Mouse (Mus musculus) kidney, adult 8-10 months (tissue): ENCODE data around the gene Ifrd2.

ENCODE experiments used
- DNase-seq, 2 experiments: peaks; one replicate each; pipeline ENCODE4 v3.0.0; 2022

Gene Ifrd2

DNA sequence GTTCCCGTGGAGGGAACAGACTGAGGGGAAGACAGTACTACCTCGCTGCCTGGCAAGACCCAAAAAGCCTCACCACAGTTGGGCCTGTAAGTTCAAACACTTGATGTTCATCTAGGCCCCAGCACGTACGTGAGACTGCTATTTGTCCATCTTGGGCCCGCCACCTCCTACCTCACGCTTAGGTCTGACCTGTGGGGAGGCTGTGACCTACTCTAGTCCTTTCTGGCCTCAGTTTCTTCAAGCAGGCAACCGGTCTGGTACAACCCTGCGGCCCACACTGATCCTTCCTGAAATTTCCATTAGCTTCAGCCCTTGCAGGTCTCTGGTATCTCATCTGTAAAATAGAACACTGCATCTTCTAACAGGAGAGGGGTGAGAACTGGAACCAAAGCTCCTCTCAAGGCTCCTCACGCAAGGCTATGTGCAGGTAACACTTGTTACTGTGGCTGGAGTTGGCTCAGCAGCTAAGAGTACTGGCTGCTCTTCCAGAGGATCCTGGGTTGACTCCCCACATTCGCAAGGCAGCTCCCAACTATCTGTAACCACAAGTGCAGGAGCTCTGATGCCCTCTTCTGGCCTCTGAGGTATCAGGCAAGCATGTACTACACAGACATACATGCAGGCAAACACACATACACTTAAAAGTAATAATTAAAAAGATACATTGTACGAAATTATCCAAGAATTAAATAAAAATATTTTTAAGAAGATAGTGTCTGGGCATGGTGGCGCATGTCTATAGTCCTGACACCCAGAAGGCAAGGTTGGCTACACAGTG is 38.1 kb downstream of the Ifrd2 start:
- no peak for DNase-seq

- no peak for DNase-seq
Observed at GRCm38 (mm10) chr9:107626158-107626843, 38.9 kb downstream of the Ifrd2 start.

GRCm38 (mm10) chr9:107626844-107627277 is 39.4 kb downstream of the Ifrd2 start:
- DNase-seq = peak; percentile 70 to 82

DNA sequence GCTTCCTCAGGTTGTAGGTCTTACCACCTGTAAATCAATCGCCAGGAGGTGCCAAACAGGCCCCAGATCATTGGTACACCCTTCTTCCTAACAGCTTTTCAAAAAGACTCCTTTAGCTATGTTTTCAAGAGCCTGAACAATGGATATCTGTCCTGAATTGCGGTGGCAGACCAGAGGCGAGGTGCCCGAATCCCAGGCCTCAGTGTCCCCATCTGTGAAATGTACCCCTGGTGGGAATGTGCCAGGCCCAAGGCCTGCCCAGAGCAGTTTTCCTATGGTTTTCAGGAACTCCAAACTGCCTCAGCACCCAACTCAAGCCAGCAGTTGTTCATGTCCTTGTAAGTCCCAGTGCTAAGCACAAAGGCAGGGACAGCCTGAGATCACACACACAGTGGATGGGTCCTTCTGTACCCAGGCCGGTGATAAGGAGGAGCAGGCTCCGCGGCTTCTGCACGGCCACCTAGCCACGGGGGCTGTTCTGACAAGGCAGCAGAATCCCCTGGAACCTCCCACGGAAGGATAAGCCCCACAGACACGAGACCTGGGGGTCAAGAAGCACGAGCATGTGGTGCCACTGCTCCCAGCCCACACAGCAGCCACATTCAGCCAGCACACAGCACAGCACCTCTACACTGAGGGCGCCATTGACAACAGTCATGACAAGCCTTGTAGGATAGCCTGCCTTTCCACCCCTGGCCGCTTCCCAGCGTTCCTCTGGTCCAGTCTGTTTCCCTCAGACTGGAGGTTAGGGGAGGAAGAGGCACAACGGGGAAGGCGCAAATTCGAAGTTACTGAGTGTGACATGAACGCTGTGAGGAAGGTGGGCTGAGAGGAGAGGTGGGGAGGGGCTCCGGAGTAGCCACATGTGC is 40.2 kb downstream of the Ifrd2 start:
- DNase-seq = no peak

GRCm38 (mm10) chr9:107628721-107629410 is 41.4 kb downstream of the Ifrd2 start:
- DNase-seq = peak; percentile 63 to 69

GRCm38 (mm10) chr9:107629411-107629730 is 41.9 kb downstream of the Ifrd2 start:
- no peak for DNase-seq

DNA sequence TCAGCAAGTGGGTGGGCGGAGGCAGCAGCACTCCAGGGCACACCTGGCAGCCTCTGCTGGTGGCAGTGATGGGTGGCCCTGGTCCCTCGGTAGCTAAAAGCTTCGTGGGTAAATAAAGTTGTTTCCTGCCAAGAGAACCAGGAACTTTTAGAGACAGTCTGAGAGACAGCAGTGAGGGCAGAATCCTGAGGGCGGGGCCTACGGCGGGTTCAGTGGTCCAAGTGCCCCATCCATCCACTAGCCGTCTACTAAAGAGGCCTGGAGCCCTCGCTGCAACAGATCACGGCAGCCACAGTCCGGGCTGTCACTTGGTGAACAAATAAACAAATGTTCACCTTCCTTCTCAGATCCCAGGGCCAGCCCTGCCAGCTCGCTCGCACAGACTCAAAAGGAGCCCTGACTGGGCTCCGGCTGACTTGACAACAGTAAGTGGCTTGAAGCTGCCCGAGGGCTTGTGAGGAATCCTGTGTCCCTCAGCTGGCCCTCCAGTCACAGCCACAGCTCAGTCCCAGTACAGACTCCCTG is 42.5 kb downstream of the Ifrd2 start:
- DNase-seq = no peak

GRCm38 (mm10) chr9:107630576-107630975 is 43.1 kb downstream of the Ifrd2 start:
- no peak for DNase-seq

DNA sequence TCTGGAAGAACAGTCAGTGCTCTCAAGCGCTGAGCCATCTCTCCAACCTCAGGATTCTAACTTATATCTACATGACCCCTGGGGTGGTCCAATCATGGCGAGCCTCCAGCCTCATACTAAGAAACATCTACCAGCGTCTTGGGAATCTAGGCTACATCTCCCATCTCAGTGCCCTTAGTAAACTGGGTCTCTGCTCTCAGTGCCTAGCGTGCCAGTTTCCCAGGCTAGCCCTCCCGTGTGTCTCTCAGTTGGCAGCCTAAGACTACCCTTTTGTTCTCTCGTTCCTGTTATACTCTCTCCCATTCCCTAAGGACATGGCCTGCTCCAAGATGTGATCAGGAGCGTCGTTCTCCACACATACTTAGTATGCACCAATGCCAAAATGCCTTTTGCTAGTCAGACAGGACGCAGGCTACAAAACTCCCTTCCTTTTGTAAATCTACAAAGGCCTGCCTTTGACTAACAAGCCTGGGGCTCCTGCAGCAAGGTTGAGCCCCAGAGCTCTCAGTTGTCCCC is 43.9 kb downstream of the Ifrd2 start:
- no peak for DNase-seq

DNA sequence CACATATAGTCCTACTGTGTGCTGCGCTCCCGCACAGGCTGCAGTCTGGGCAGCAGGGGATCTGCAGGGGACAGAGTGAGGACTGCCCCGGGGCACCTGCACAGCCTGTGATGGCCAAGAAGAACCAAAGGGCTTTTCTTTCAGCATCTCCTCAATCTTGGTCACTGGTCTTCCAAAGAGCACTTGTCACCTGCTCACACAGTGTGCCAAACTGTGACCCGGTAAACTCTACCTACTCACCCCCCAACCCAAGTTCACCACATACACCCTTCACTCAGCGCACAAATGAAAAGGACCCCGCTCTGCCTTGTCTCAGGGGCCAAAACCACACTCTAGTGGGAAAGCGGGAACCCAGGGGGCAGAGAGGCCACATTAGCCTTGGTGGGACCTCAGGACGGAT is 44.4 kb downstream of the Ifrd2 start:
- DNase-seq = no peak

DNA sequence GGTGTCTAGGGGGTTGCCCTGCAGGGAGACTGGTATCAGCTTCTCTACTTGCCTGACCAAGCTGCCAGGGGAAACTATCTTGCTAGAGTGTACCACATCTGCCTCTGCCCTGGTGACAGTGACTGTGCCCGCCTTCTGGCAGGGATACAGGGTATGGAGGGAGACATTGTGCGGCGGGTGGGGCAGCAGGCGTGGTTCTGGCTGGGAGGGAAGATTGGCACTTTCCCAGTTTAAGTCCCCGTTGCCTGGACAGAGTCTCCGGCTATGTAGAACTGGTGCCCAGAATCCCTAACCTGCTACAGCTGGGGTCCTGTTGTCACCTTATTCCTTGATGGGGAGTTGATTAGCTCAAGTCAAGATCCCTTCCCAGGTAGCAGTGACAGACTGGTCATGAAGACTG is 45.0 kb downstream of the Ifrd2 start:
- DNase-seq = no peak

DNA sequence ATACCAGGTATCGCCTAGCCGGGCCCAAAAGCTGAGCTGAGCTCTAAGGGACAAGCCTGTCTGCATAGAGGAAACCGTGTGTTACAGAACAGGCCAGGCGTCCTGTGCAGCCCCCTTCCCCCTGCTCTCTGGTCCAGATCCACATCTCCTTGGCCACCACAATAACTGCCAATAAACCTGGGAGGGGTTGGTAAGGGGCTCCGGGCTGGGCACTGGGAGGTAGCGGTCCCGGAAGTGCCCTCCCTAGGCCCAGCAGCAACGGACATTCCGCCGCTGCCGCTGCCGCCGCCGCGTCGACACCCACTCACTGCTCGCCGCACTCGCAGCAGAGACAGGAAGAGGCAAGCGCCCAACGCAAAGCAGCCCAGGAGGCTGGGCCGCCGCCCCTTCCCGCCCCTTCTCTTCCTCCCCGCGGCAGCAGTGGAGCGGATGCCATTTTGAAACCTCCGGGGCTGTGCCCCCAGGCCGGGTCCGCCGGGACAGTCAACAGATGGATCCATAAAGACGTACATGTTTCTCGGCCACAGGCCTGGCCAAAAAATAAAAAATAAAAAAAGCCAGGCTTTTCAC is 45.7 kb downstream of the Ifrd2 start:
- DNase-seq = peak in 1 of 2 experiments; percentile 78

DNA sequence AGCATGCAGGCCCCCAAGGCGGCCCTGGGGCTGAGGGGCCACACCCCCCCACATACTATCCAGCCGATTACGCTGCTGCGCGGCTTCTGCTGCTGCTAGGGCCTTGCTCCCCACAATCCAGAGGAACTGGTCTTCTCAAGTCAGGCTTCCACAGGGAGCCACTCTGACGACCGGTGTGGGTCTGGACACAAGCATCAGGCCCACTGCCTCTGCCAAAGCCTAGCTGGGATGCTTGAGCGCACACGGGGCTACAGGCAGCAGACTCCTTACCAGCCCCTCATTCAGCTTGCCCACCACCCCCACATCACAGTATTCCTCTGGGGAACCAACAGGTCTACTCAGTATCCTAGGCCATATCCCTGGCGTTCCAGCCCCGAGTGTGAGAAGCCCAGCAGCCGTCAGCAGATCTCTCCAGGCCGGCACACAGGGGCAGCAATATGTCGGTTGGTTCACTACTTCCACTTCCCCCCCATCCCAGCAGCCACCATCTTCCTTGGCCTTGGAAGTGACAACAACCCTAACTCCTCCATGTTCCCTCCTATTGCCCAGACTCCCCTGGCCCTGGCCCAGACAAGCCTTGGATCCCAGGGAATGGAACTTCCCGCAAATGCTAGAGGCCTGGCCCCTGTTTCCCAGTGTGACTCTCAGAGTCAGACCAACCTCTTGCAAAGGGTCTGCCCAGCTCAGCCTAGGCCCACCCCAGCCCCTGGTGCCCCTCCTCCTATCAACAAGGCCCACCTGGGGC is 46.4 kb downstream of the Ifrd2 start:
- DNase-seq = no peak

DNA sequence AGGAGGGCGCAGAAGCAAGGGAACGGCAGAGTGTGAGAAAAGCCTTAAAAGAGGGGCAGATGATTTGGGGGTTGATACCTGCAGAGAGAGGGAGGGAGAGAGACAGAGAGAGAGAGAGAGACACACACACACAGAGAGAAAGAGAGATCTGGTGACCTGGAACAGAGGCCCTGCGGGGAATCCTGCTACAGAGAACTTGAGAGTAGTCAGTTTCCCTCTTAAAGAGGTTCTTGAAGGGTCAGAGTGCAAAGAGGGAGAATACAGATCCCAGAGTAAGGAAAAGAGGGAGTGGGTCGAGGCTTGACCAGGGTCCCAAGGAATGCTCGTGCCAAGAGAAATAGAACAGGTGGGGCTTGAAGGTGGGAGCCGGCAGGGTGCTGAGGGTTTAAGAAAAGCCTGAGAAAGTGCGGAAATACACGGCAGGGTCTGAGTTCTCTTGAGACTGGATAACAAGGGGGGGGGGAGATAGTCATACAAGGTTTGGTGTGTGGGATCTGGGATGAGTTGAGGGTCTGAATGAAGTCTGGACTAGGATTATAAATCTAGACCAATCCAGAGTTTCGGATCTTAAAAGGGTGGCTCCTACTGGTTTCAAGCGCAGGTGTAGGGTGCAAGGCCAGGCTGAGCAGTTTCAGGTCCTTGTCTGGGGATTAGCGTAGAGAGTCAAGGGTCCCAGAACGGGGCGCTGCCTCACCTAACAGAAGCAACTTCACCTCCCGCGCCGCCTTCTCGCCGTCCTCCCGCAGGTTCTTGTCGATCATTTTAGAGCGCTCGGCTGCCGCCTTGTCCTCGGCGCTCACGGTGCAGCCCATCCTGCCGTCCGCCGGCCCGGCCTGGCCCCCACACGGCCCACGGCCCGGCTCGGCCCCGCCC is 47.2 kb downstream of the Ifrd2 start:
- no peak for DNase-seq

DNA sequence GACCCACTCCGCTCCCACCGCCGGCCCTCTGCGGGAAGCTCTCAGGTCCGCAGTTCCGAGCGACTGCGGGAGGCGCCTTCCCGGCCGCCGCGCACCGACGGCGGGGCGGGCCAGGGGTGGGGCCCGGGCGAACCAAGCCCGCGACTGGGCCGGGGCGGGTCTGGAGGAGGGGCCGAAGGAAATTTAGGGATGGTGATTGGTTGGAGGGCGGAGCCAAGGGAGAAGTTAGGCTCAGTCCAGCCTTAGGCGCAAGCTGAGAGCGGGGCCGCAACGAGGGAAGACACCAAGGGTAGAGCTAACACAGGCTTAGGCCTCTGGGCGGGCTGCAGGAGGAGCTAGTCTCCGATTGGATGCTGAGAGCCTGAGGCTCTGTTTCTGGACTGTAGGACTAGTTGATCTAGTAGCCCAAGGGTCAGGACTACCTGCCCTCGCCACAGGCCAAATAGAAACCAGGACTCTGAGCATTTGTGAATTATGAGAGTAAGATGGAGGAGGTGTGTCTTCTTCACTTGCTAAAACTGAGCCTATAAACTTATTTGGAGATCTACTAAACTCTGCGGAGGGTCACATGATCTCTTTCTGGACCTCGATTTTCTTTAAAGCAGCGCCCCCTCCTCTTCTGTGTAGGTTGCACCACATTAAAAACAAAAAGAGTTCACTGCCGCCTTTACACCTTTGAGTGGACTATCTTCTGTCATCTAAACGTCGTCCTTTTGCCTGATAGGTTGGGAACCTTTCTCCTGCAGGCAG is 48.0 kb downstream of the Ifrd2 start, which contains the start of gene Gnai2:
Gene Gnai2, minus strand, starts transcription at position 89 of the 750 bp plus-strand sequence.
- peak; percentile 98 for DNase-seq

DNA sequence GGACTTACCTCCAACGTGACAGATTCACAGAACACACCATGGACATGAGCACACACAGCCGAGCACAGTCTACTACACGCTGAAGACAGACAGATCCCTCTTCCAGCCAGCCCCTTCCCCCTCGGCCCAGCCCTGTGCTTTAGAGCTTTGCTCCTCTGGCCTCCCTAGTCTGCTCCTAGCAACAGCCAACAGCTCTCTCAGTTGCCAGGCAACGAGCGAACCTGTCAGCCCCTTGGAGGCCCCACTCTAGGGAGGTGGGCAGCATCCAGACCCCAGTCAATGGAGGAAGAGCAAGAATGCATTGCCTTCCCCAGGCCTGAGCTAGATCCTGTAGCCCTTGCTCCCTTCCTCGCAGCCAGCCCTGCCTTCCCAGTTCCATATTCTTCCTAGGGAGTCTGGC is 49.6 kb downstream of the Ifrd2 start:
- DNase-seq = no peak

GRCm38 (mm10) chr9:107640257-107640772 is 52.9 kb downstream of the Ifrd2 start:
- DNase-seq = no peak

- peak in 1 of 2 experiments; percentile 40 for DNase-seq
Observed at GRCm38 (mm10) chr9:107641666-107642065, 54.2 kb downstream of the Ifrd2 start.
